Mouse (Mus musculus) embryonic facial prominence, embryonic 13.5 days (tissue): ENCODE measurements at regions not wholly inside any gene's neighbourhood (a gene's known extent, or its start where the extent isn't known, plus 50 kb on each side); places are given as distances from the start of the nearest gene placed in this dataset.

ENCODE experiments used
- ATAC-seq: fragments of 200-750 bp; cut with Nextera tagmentation; 2 replicates; pipeline ENCODE4 v1.8.0; 2017; ENCODE audit warnings: low read depth; ENCODE audit not compliant: insufficient number of reproducible peaks, insufficient read depth, low FRiP score, low TSS enrichment
- H3K27ac ChIP-seq: fragments of 300-500 bp; sonication (generic); 2 replicates; pipeline ENCODE4 v1.5.1; 2015; ENCODE audit warnings: moderate library complexity, mild to moderate bottlenecking, inconsistent platforms
- H3K27me3 ChIP-seq: fragments of 300-500 bp; sonication (generic); 2 replicates; pipeline ENCODE4 v1.6.1; 2015; ENCODE audit warnings: mild to moderate bottlenecking, inconsistent platforms
- H3K36me3 ChIP-seq: fragments of 300-500 bp; sonication (generic); 2 replicates; pipeline ENCODE4 v1.6.1; 2015; ENCODE audit warnings: mild to moderate bottlenecking, inconsistent platforms
- H3K4me1 ChIP-seq: fragments of 300-500 bp; sonication (generic); 2 replicates; pipeline ENCODE4 v1.6.1; 2015; ENCODE audit warnings: inconsistent platforms
- H3K4me2 ChIP-seq: fragments of 300-500 bp; sonication (generic); 2 replicates; pipeline ENCODE4 v1.6.1; 2015; ENCODE audit warnings: moderate library complexity, mild to moderate bottlenecking, inconsistent platforms
- H3K4me3 ChIP-seq: fragments of 300-500 bp; sonication (generic); 2 replicates; pipeline ENCODE4 v1.5.1; 2015; ENCODE audit warnings: mild to moderate bottlenecking, inconsistent platforms
- H3K9ac ChIP-seq: fragments of 300-500 bp; sonication (generic); 2 replicates; pipeline ENCODE4 v1.6.1; 2015; ENCODE audit warnings: mild to moderate bottlenecking, inconsistent platforms
- H3K9me3 ChIP-seq: fragments of 300-500 bp; sonication (generic); 2 replicates; pipeline ENCODE4 v1.6.1; 2016; ENCODE audit warnings: inconsistent platforms
- WGBS: fragments of 180-500 bp; shearing (Covaris S2); methylation state at CpG from one replicate; pipeline ENCODE4 v1.1.7; 2015; ENCODE audit warnings: mixed read lengths; 5-methylcytosine and 5-hydroxymethylcytosine counted together

GRCm38 (mm10) chr10:117493091-117493823 lies 113.4 kb upstream of the Cpsf6 start:
- Histone ChIP-seq H3K4me3 (no peak overlapping the region), H3K9me3 (no peaks in the 10 kb centered on the region), H3K4me2 (peak overlapping the region; percentile 53; the same call in 1 of the 2 replicates), H3K27me3 (no peaks in the 10 kb centered on the region), H3K36me3 (no peaks in the 10 kb centered on the region), H3K9ac (no peak overlapping the region), H3K4me1 (peaks cover 6% of the 10 kb centered on the region; the same call in 1 of the 2 replicates), H3K27ac (0 out of 2 replicates have a peak overlapping the region, but pooled peaks have one; percentile 16)
- no peak for ATAC-seq
- 98% methylated on average over 3 of the region's 3 CpGs for WGBS

DNA sequence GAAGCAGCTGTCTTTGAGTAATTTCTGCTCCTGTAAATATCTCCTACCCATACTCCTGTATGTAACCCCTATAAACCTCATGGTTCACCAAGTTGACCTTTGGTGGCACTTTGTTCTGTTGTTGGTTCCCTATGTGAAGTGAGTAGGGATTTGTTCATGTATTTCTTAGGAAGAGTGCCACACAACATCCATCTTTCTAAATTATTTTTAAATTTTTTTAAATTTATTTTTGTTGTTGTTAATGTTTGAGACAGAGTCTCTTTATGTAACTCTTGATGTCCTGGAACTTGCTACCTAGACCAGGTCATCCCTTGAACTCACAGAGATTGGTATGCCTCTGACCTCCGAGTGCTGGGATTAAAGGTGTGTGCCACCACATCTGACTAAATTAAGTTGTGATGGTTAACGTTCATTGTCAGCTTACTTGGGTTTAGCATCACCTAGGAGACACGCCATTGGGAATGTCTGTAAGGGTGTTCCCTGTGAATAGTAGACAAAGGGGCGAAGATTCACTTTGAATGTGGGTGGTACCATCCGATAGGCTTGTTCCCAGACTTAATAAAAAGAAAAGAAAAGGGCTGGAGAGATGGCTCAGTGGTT lies 112.7 kb upstream of the Cpsf6 start:
- no peak overlapping the region for H3K9ac ChIP-seq
- H3K4me2 ChIP-seq: no peak overlapping the region
- H3K4me3 ChIP-seq: no peak overlapping the region
- H3K9me3 ChIP-seq: no peaks in the 10 kb centered on the region
- 90% methylated on average over 5 of the region's 5 CpGs for WGBS
- H3K27me3 ChIP-seq: no peaks in the 10 kb centered on the region
- peaks cover 6% of the 10 kb centered on the region; the same call in 1 of the 2 replicates for H3K4me1 ChIP-seq
- no peaks in the 10 kb centered on the region for H3K36me3 ChIP-seq
- no peak for ATAC-seq
- H3K27ac ChIP-seq: no peak overlapping the region

DNA sequence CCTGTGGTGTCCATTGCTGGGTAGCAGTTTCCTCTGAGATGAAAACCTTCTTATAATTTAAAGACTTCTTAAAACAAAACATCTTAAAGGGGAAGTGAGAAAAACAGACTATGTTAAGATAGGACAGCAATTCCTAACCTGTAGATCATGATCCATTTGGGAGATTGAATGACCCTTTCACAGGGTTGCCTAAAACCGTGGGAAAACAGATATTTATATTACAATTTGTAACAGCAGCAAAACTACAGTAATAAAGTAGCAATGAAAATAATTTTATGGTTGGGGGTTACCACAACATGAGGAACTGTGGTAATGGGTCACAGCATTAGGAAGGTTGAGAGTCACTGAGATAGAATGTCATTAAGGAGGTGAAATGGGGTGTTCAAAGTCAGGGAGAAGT lies 111.9 kb upstream of the Cpsf6 start:
- no peak overlapping the region for H3K9ac ChIP-seq
- no peaks in the 10 kb centered on the region for H3K9me3 ChIP-seq
- H3K27me3 ChIP-seq: no peaks in the 10 kb centered on the region
- no peak for ATAC-seq
- 69% methylated on average over 1 of the region's 1 CpGs for WGBS
- no peak overlapping the region for H3K4me3 ChIP-seq
- no peaks in the 10 kb centered on the region for H3K36me3 ChIP-seq
- H3K4me2 ChIP-seq: no peak overlapping the region
- peaks cover 6% of the 10 kb centered on the region; the same call in 1 of the 2 replicates for H3K4me1 ChIP-seq
- H3K27ac ChIP-seq: no peak overlapping the region

- Histone ChIP-seq H3K9ac (no peak overlapping the region), H3K36me3 (no peaks in the 10 kb centered on the region), H3K4me1 (peaks cover 6% of the 10 kb centered on the region; the same call in 1 of the 2 replicates), H3K9me3 (no peaks in the 10 kb centered on the region), H3K4me2 (no peak overlapping the region), H3K27ac (no peak overlapping the region), H3K27me3 (no peaks in the 10 kb centered on the region), H3K4me3 (no peak overlapping the region)
- no peak for ATAC-seq
- WGBS: 89% methylated on average over 4 of the region's 4 CpGs
These were observed 111.2 kb upstream of the Cpsf6 start for GRCm38 (mm10) chr10:117490851-117491595.

DNA sequence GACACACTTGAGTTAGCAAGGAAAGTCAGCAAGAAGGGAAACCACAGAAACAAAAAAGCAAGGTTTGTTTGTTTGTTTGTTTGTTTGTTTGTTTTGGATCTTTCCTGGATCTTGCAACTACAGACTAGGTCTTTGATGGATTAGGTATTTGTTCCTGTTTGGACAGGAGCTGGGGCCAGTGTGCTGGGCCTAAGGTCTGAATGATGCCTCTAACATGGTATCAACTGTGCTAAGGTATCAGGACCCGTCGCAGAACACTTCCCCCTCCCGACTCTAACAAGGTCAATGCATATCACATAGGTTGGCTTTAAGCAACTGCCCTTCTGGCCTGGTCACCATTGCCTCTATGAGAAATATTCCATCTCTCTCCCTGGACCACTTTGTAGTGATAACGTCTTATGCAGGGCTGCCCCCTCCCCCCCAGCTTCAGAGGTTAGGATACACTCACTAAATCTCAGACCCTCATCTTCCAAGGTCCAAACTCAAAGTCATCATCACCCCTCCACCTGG lies 103.3 kb upstream of the Cpsf6 start:
- Histone ChIP-seq H3K36me3 (no peaks in the 10 kb centered on the region), H3K27me3 (no peaks in the 10 kb centered on the region)
- no peak for ATAC-seq

DNA sequence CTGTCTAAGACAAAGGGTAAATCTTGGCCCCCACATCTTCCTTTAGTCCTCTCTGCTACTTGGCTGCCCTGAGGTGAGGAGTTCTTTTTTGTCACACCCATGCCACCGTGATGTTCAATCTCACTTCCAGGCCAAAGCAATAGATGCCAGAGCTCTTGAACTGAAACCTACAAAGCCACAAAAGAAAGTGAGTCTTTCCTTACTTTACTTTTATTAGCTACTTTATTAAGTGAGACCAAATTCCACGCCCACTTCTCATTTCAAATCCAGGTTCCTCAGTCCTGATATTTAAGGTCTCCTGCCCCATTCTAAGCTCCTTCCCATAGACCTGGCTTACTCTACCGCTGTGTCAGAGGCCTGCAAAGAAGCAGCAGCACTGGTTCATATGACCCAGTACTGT lies 102.5 kb upstream of the Cpsf6 start:
- WGBS: 88% methylated on average over 3 of the region's 3 CpGs
- Histone ChIP-seq H3K9ac (no peak overlapping the region), H3K36me3 (no peaks in the 10 kb centered on the region), H3K27ac (no peak overlapping the region), H3K4me1 (no peaks in the 10 kb centered on the region), H3K27me3 (no peaks in the 10 kb centered on the region), H3K9me3 (no peaks in the 10 kb centered on the region), H3K4me2 (no peak overlapping the region), H3K4me3 (no peak overlapping the region)
- no peak for ATAC-seq

More for the DNA sequence above, 103.3 kb upstream of the Cpsf6 start:
- H3K4me1 ChIP-seq: no peaks in the 10 kb centered on the region
- no peak overlapping the region for H3K4me2 ChIP-seq
- H3K4me3 ChIP-seq: no peak overlapping the region
- H3K9ac ChIP-seq: no peak overlapping the region
- 97% methylated on average over 4 of the region's 4 CpGs for WGBS
- no peak overlapping the region for H3K27ac ChIP-seq
- no peaks in the 10 kb centered on the region for H3K9me3 ChIP-seq

DNA sequence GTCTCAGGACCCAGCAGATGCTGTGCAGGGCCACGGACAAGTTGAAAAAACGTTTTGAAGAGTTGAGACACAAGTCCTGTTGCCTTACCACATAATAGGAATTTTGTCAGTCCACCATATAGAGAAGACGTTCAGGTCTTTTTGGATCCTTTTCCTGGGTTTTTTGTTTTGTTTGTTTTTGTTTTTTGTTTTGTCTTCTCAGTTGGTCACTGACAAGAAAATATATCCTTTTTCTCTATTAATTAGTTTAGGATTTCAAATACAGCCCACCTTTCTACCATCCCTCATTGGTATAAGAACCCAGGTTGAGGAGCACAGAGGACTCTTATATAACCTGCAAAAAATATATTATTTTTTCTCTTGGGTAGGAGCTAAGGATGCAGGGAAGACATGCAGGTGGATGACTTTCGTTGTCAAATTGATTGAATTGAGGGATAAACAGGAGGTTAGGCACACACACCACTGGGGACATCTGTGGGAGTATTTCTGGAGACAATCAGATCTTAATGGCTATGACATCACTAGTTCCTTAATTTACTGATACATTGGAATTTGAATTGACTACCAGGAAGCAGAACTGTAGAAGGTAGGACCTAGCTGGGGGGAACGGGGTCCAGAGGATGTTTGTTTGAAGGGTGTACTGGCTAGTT lies 101.7 kb upstream of the Cpsf6 start:
- no peaks in the 10 kb centered on the region for H3K4me1 ChIP-seq
- no peaks in the 10 kb centered on the region for H3K27me3 ChIP-seq
- H3K9ac ChIP-seq: no peak overlapping the region
- H3K27ac ChIP-seq: no peak overlapping the region
- WGBS: 77% methylated on average over 5 of the region's 5 CpGs
- H3K36me3 ChIP-seq: no peaks in the 10 kb centered on the region
- H3K4me2 ChIP-seq: no peak overlapping the region
- H3K4me3 ChIP-seq: no peak overlapping the region
- ATAC-seq: no peak
- no peaks in the 10 kb centered on the region for H3K9me3 ChIP-seq

DNA sequence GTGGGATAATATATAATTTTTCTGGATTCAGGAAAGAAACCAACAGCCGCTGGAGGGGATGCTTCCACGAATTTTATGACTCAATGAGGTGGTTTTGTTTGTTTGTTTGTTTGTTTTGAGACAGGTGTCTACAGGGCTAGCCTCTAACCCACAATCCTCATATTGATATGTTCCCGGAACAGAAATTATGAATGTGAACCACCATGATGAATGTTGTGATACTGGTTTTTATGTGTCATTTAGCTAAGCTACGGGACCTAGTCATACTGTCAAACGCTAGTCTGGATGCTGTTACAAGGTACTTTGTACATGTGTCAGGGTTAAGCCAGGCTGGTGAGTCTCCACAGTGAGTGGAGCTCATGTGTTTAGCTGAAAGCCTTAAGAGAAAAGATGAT lies 100.6 kb upstream of the Cpsf6 start:
- ATAC-seq: no peak
- 85% methylated on average over 5 of the region's 5 CpGs for WGBS

DNA sequence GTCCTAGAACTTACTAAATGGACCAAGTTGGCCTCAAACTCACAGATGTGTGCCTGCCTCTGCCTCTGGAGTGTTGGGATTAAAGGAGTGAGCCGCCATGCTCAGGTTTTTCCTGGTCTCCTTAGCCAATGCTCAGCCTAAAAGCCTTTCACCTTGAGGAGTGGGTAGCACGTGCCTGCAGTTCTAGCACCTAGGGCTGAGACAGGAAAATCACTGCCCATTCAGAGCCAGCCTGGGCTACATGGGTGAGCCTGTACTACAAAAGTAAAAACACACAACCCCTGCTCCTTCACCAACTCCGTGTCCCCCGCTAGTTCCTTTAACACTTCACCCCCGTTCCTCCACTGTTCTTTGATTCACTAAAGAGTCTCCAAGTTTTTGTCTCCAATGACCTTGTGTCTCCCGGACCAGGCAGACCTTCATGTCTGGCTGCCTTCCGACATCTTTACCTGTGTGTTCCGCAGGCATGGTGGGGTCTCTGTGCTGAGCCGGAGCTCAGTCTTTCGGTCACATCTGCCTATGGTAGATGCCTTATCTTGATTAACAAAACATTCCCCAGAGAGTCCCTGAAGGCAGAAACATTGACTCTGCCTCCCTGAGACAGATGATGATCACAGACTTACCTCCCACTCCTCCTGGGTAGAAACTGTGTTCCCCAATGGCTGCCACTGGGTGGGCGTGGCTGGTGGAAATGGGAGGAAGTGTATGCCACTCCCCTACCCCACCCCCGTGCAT lies 100.1 kb upstream of the Cpsf6 start:
- no peak overlapping the region for H3K4me2 ChIP-seq
- H3K4me1 ChIP-seq: no peaks in the 10 kb centered on the region
- WGBS: 86% methylated on average over 12 of the region's 12 CpGs
- no peaks in the 10 kb centered on the region for H3K9me3 ChIP-seq
- H3K4me3 ChIP-seq: no peak overlapping the region
- H3K36me3 ChIP-seq: no peaks in the 10 kb centered on the region
- ATAC-seq: no peak
- H3K27ac ChIP-seq: no peak overlapping the region
- H3K9ac ChIP-seq: no peak overlapping the region
- H3K27me3 ChIP-seq: no peaks in the 10 kb centered on the region

More for the DNA sequence above, 100.6 kb upstream of the Cpsf6 start:
- Histone ChIP-seq H3K27ac (no peak overlapping the region), H3K9ac (no peak overlapping the region), H3K4me2 (no peak overlapping the region), H3K27me3 (no peaks in the 10 kb centered on the region), H3K9me3 (no peaks in the 10 kb centered on the region), H3K4me1 (no peaks in the 10 kb centered on the region), H3K36me3 (no peaks in the 10 kb centered on the region), H3K4me3 (no peak overlapping the region)

DNA sequence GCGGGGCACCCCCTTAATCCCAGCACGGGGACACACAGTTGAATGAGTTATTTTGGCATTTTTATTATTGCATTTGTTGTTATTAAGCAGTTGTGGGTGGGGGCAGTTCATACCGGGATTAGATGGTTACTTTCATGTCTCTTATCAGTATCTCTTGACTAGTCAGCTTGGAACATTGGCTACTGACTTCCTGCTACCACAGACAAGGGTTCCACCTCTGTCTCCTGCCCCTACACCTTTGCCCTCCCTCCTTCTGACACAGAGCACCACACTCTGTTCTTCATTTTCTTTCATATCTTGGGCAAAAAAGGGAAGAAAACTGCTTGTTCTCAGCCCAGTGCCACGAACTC lies 99.1 kb upstream of the Cpsf6 start:
- H3K27me3 ChIP-seq: no peaks in the 10 kb centered on the region
- no peak overlapping the region for H3K9ac ChIP-seq
- 0 out of 2 replicates have a peak, but pooled peaks cover 3% of the 10 kb centered on the region for H3K9me3 ChIP-seq
- H3K4me1 ChIP-seq: no peaks in the 10 kb centered on the region
- H3K36me3 ChIP-seq: no peaks in the 10 kb centered on the region
- no peak overlapping the region for H3K27ac ChIP-seq
- H3K4me3 ChIP-seq: no peak overlapping the region
- H3K4me2 ChIP-seq: no peak overlapping the region
- ATAC-seq: no peak
- 74% methylated on average over 4 of the region's 4 CpGs for WGBS
